Mouse (Mus musculus) thymus, adult 2 months (tissue): Measurements from ENCODE around the gene Helz.

Experiments
- CTCF ChIP-seq: fragments of 200-500 bp; IDR thresholded peaks from 2 replicates; pipeline ENCODE4 v1.5.1; 2012; ENCODE audit warnings: mild to moderate bottlenecking, control low read depth, low read length, moderate library complexity, borderline replicate concordance; ENCODE audit not compliant: control insufficient read depth, poor library complexity, insufficient read depth; ENCODE audit errors: extremely low read depth
- POLR2A ChIP-seq: fragments of 200-500 bp; IDR thresholded peaks from 2 replicates; pipeline ENCODE4 v1.6.1; 2012; ENCODE audit warnings: mild to moderate bottlenecking, low read length, control low read depth, moderate library complexity; ENCODE audit not compliant: control insufficient read depth, poor library complexity, insufficient read depth; ENCODE audit errors: extremely low read depth

DNA sequence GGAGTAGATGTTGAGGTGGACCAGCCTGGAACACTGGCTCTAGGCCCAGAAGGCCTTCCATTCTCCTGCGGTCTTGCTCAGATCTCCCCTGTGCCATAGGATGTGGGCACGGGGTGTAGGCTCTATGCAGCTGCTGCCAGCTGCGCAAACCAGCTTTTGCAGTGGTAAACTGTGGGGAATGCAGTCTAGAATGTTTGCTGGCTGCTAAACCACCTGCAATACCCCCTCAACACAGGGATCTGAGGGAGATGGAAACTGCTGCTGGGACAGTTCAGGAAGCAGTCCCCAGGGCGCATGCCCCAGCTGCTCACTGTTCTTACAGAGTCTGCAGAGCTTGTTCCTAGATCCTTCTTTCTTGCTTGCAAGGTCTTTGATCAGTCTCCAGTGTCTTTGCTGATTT, 96.7 kb downstream of the Helz start:
- TF ChIP-seq POLR2A (0 out of 2 replicates have a peak, but pooled peaks have one; percentile 38), CTCF (no peak)
